Mouse (Mus musculus): ENCODE measurements around the gene Cradd.

GRCm38 (mm10) chr10:95308991-95309390 lies 14.9 kb downstream of the Cradd start:
- TF ChIP-seq POLR2A (IDR thresholded peaks at IDR 0.05; ENCODE audit: insufficient read length, low read depth), result no peak
- no peak for TF ChIP-seq TCF12 (IDR thresholded peaks at IDR 0.05; ENCODE audit: insufficient read depth, poor library complexity, severe bottlenecking)
- TF ChIP-seq E2F4 (IDR thresholded peaks at IDR 0.05; ENCODE audit: insufficient read depth), result no peak
- no peak for TF ChIP-seq POLR2AphosphoS2 (IDR thresholded peaks at IDR 0.05; ENCODE audit: insufficient read length, low read depth)
- TF ChIP-seq MAX (IDR thresholded peaks at IDR 0.05; ENCODE audit: low read depth), result no peak
- TF ChIP-seq MYOD1 (IDR thresholded peaks at IDR 0.05; ENCODE audit: control insufficient read depth in 1 of 3, insufficient read length in 2 of 3, low read depth in 2 of 3), result no peak
- TF ChIP-seq TCF3 (IDR thresholded peaks at IDR 0.05; ENCODE audit: insufficient read length, low read depth), result no peak
